Mouse (Mus musculus) mesoderm, embryonic 11.5 days (tissue): Measurements from ENCODE around the gene Tgfa.

Experiments used
- DNase-seq: peaks from one replicate; pipeline ENCODE4 v3.0.0-alpha.2; 2012; ENCODE audit warnings: low read depth, low spot score

The Tgfa gene

DNA sequence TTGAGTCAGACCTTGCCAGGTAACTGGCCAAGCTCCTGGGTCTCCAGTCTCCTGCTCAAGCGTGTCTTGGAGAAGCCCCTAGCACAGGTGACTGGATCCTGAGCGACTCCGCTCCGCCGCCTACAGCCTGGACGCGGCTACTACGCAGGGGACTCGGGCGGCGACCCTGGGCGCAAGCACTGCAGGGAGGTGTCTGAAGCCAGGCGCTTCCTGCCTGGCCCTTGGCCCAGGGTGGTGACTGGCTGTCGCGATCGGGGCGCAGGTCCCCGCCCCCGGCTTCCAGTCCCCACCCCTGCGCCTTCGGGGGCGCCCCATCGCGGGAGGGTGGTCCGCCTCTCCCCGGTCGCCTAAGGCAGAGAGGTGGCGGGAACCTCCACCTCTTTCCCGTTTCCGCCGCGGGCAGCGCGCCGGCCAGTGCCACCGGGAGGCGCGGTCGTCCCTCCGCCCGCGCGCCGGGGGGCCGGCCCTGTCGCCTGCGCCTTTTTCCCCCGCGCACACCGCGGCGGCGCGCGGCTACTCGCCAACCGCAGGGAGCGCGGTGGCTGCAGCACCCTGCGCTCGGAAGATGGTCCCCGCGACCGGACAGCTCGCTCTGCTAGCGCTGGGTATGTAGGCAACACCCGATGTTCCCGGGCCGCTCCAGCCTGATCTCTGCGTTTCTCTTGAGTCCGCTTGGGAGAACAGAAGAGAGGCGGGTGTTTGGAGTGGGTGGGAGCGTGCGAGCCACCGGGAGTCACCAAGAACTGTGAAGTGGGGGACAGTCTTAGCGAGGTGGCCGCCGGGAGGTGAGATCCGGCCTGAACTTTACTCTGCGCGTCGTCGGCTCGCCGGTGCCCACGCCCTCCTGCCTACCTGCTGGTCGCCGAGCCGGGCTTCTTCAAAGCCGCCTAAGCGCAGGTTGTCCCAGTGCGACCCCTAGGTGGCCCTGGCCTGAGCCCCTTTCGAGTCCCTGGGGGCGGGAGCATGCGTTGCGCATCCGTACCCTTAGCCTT is at the start of gene Tgfa:
Gene Tgfa, plus strand, starts transcription at position 283 of the 992 bp plus-strand sequence.
- peak; percentile 55 for DNase-seq

DNA sequence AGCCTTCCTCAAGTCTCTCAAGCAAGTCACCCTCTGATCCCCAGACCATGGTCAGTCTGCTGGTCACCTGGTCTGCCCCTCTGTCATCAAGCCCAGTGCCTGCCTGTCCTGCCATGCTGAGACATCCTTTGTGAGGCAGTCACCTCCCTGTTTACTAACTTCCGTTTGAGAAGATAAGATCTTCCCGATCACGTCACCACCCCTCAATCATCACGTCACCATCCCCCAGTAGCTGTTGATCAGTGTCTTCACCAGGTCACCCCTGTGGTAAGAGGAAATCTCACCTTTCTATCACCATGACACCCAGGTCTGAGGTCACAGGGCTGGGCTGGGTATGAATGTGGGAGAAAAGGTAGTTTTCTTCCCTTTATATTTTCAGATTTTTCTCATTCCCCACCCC is 46.5 kb upstream of the Tgfa start:
- DNase-seq, result no peak

- no peak for DNase-seq
Observed at GRCm38 (mm10) chr6:86149001-86149400, 46.0 kb upstream of the Tgfa start.

- no peak for DNase-seq
Observed at GRCm38 (mm10) chr6:86152676-86153075, 42.3 kb upstream of the Tgfa start.

GRCm38 (mm10) chr6:86153436-86153990 is 41.5 kb upstream of the Tgfa start:
- DNase-seq, result no peak

- no peak for DNase-seq
Observed at GRCm38 (mm10) chr6:86154006-86154405, 41.0 kb upstream of the Tgfa start.

DNA sequence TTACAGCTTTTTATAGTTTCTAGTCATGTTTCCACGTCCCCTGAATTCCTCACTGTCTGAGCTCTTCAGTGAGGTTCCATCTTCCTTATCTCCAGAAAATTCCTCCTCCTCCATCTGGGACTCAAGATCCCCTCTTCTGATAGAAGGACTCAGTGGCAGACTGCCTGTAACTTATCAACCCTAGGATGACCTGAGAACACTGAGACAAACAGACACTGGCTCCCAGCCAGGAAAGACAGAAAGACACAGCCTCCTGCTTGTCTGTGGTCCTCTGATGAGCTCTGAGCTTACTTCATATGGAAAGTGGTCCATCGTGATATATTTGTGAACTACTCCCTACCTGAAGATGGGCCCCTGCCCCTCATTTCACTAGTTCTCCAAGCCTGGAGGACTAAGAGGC is 40.5 kb upstream of the Tgfa start:
- no peak for DNase-seq

- no peak for DNase-seq
Observed at GRCm38 (mm10) chr6:86157253-86158234, 37.5 kb upstream of the Tgfa start.

GRCm38 (mm10) chr6:86160878-86161277 is 34.1 kb upstream of the Tgfa start:
- DNase-seq, result no peak

- no peak for DNase-seq
Observed at GRCm38 (mm10) chr6:86161586-86161985, 33.4 kb upstream of the Tgfa start.

- DNase-seq, result no peak
Observed at GRCm38 (mm10) chr6:86164028-86164427, 31.0 kb upstream of the Tgfa start.

- DNase-seq, result no peak
Observed at GRCm38 (mm10) chr6:86166426-86166825, 28.6 kb upstream of the Tgfa start.

DNA sequence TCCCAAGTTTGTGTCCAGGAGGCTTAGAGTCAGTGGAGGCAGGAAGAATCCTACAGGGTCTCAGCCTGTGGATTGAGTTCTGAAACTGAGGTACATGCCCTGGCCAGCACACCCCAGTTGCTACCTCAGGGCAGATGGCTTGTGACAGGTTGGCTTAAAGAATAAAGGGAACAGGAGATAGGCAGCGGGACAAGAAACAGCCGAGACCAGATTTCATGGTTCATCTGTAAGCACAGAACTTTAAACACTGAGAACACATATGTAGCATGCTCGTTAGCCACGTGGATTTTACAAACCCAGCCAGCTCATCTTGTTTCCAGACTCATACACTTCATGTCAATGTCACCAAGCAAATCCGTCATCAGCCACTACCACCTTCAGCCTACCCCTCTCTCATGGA is 27.2 kb upstream of the Tgfa start:
- no peak for DNase-seq

- peak; percentile 34 for DNase-seq
Observed at GRCm38 (mm10) chr6:86169166-86169565, 25.9 kb upstream of the Tgfa start.

DNA sequence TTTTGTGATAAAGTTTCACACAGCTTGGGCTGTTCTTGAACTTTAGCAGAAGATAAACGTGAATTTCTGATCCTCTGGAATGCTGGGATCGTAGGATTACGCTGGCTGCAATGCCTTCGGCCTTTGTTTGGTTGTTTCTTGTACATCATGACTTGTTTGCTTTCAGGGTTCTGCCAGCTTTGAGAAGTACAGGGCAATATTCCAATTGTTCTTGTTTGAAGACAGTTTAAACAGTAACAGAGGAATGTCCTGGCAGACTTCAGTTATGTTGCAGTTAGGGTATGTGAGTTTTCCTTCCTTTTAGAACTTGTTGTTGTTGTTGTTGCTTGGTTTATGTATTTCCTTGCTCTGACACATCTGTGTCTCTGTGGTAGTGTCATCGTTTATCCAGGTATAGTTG is 18.8 kb upstream of the Tgfa start:
- DNase-seq, result no peak

DNA sequence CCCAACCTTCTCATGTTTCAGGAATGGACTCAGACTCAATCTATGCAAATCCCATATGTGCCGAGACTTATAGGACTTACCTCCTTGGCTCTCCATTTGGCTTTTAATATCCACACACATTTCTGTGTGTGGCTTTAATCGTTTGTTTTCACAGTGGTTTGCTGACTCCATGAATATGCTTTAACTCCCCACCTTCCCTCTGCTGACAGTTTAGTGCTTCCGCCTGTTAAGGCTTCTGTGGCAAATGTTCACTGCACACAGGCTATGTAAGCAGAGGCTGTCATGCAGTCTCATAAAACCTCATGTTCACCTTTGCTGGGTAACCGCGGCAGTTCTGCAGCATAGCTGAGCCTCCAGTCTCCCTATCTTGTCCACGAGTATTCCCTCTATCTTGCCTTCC is 18.3 kb upstream of the Tgfa start:
- no peak for DNase-seq

GRCm38 (mm10) chr6:86177331-86177982 is 17.6 kb upstream of the Tgfa start:
- no peak for DNase-seq

DNA sequence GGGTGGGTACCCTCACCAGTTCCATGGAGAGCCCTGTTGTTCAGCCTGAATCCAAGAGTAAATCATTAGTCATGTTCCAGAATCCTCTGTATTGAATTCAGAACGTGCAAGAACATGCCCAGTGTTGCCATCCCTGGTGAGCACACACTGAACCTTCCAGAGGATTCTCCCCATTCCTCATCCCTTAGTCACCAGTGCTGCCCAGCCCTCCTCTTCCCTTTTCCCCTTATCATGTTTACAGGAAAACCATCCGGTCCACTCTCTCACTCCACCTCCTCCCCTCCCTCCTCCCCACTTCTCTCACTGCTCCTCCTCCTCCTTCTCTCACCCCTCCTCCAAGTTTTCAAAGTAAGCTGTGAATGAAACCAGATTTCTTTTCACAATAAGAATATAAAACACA is 14.4 kb upstream of the Tgfa start:
- DNase-seq, result no peak

DNA sequence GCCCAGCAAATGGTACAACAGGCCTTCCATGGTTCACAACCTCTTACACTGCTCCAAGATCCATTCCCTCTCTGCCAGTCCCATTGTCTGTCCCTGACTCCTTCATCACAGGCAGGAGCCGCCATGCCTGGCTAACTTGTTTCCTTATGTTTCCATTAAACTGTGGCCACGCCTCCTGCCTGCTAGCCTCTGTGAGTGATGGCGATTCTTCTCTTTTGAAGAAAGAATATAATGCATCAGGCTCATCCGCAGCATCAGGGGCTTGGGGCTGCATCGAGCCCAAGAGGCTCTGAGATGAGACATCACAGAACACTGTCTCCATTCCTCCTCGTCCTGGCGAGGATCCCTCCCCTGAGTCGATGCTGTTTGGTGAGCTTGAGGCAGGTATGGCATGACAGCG is 13.0 kb upstream of the Tgfa start:
- no peak for DNase-seq

- DNase-seq, result no peak
Observed at GRCm38 (mm10) chr6:86182626-86183025, 12.4 kb upstream of the Tgfa start.
